Mouse (Mus musculus) midbrain, postnatal 0 days (tissue): ENCODE measurements around the gene Nrtn. TPM values are rescaled to one million over a fixed set of nuclear protein-coding genes. Genes with fewer than 3 reads are reported as not detected.
A peak's percentile ranks its signal among the peaks of the same experiment; 100 is the strongest.

Experiments used
- ATAC-seq: fragments of 200-750 bp; cut with Nextera tagmentation; 2 replicates; pipeline ENCODE4 v1.8.0; 2017; ENCODE audit warnings: moderate number of reproducible peaks, mild to moderate bottlenecking, moderate TSS enrichment, moderate library complexity; ENCODE audit not compliant: low FRiP score
- DNase-seq: peaks from one replicate; pipeline ENCODE4 v3.0.0-alpha.2; 2015; ENCODE audit warnings: low spot score
- H3K27ac ChIP-seq: fragments of 300-500 bp; sonication (generic); 2 replicates; pipeline ENCODE4 v1.5.1; 2014; ENCODE audit warnings: low read depth, mild to moderate bottlenecking, low read length, mixed read lengths
- H3K27me3 ChIP-seq: fragments of 300-500 bp; sonication (generic); 2 replicates; pipeline ENCODE4 v1.6.1; 2014; ENCODE audit warnings: low read length, control low read depth, mixed read lengths; ENCODE audit not compliant: insufficient read depth
- H3K36me3 ChIP-seq: fragments of 300-500 bp; sonication (generic); 2 replicates; pipeline ENCODE4 v1.6.1; 2014; ENCODE audit warnings: low read length, control low read depth, mixed read lengths; ENCODE audit not compliant: insufficient read depth
- H3K4me1 ChIP-seq: fragments of 300-500 bp; sonication (generic); 2 replicates; pipeline ENCODE4 v1.6.1; 2014; ENCODE audit warnings: mild to moderate bottlenecking, control low read depth, antibody characterized with exemption, low read length, mixed read lengths; ENCODE audit not compliant: insufficient read depth
- H3K4me2 ChIP-seq: fragments of 300-500 bp; sonication (generic); 2 replicates; pipeline ENCODE4 v1.6.1; 2014; ENCODE audit warnings: low read depth, mild to moderate bottlenecking, low read length, mixed read lengths; ENCODE audit not compliant: poor library complexity, severe bottlenecking
- H3K4me3 ChIP-seq: fragments of 300-500 bp; sonication (generic); 2 replicates; pipeline ENCODE4 v1.5.1; 2014; ENCODE audit warnings: low read depth, mild to moderate bottlenecking, low read length, moderate library complexity
- H3K9ac ChIP-seq: fragments of 300-500 bp; sonication (generic); replicated peaks from 2 replicates; pipeline ENCODE4 v1.6.1; 2014; ENCODE audit warnings: mild to moderate bottlenecking, low read length, moderate library complexity, mixed read lengths; ENCODE audit not compliant: poor library complexity, severe bottlenecking
- H3K9me3 ChIP-seq: fragments of 300-500 bp; sonication (generic); 2 replicates; pipeline ENCODE4 v1.6.1; 2016; ENCODE audit warnings: low read length, control low read depth
- CTCF ChIP-seq: IDR thresholded peaks from 2 replicates; pipeline ENCODE4 v1.5.1; 2016; ENCODE audit warnings: antibody characterized with exemption, mild to moderate bottlenecking
- WGBS: fragments of 180-500 bp; shearing (Covaris S2); extraction: QIAGEN DNeasy Blood & Tissue Kit; methylation state at CpG from one replicate; pipeline ENCODE4 v1.1.7; 2014; 5-methylcytosine and 5-hydroxymethylcytosine counted together
- polyA plus RNA-seq: library from polyadenylated mRNA; unstranded; fragments of >200 nt; fragmentation: Nextera tagmentation; extraction: Ambion mirVana; gene quantifications from 2 replicates; pipeline ENCODE4 v1.2.1, GENCODE M21; 2015
- total RNA-seq: library from RNA; depleted of rRNA; stranded (reverse); fragments of >200 nt; gene quantifications from 2 replicates; pipeline ENCODE4 v1.2.3, GENCODE M21; 2014; rRNA removed

Gene Nrtn
- total RNA-seq = 12.5 and 13.4 TPM in 2 replicates
- polyA plus RNA-seq = 7.4 and 8.0 TPM in 2 replicates

DNA sequence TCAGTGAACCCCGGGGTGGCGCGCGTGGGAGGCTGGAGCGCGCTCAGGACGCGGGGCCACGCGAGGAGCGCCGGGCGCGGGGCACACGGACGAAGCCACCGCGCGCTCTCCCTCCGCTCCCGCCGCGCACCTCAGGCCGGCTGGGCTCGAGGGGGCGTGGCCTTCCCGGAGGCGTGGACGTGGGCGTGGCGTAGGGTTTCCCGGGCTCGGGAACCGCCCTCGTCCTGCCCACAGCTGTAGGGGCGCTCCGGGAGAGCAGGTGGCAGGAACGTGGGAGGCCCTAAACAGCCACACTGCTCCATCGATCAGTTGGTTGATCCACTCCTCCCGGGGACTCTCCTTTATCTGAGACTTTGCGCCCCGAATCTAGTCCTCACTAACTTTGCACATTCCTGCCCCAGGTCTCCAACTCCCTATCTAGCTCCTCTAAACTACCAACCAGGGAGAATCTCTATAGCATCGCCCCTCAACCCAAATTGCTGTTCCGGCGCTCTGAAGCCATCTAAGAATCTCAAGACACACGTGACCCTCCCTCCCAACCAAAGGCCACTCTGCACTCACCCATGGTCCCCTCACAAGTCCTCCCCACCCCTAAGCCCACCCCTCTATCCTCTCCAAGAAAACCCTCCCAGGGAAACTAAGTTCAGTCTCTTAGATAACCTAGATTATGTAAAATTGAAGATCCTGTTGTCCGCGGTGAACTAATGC lies at the start of gene Nrtn:
Nrtn (minus strand) TSS at position 115 of the 708 bp plus-strand sequence.
- peak; percentile 31 for DNase-seq
- TF ChIP-seq CTCF = no peak

GRCm38 (mm10) chr17:56805784-56806183 lies 48.5 kb upstream of the Nrtn start:
- 73% methylated on average over 1 of the region's 1 CpGs for WGBS
- no peak overlapping the region for H3K4me3 ChIP-seq
- H3K4me2 ChIP-seq = no peak overlapping the region
- H3K27ac ChIP-seq = no peak overlapping the region
- H3K36me3 ChIP-seq = no peaks in the 10 kb centered on the region
- DNase-seq (peak; percentile 36), ATAC-seq (no peak)
- no peaks in the 10 kb centered on the region for H3K27me3 ChIP-seq
- H3K9ac ChIP-seq = no peak overlapping the region
- 0 out of 2 replicates have a peak, but pooled peaks cover 3% of the 10 kb centered on the region for H3K4me1 ChIP-seq
- TF ChIP-seq CTCF = peak; percentile 52
- H3K9me3 ChIP-seq = no peaks in the 10 kb centered on the region

More for the DNA sequence above, at the start of gene Nrtn:
- Histone ChIP-seq H3K4me3 (peak within 1 kb of the TSS; percentile 47), H3K4me1 (peaks cover 11% of the 10 kb centered on the region; the same call in 1 of the 2 replicates), H3K27me3 (peaks cover 53% of the 10 kb centered on the region), H3K9ac (peak within 1 kb of the TSS; percentile 54), H3K4me2 (peak within 1 kb of the TSS; percentile 91), H3K36me3 (no peaks in the 10 kb centered on the region), H3K9me3 (no peaks in the 10 kb centered on the region), H3K27ac (no peak within 1 kb of the TSS)
- no peak for ATAC-seq
- WGBS = under 1% methylated on average over 26 of the region's 48 CpGs

DNA sequence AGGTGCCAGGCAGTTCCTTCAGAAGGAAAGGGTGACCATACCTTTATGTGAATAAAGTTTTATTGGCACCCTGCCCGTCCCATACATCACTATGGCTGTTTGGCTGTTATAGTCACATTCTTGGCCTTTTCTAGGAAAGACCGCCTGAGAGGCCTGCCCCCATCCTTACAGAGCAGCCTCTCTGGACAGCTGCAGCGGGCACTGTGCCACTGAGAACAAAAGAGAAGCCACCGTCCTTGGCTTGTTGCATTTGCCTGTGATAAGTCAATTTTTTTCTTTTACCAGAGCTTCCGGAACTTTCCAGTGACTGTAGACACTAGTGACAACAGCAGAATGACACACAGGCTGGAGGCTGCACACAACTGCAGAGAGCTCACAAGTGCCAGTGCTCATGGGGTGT lies 47.6 kb upstream of the Nrtn start:
- 70% methylated on average over 5 of the region's 5 CpGs for WGBS
- H3K27ac ChIP-seq = no peak overlapping the region
- no peak for TF ChIP-seq CTCF
- H3K9me3 ChIP-seq = no peaks in the 10 kb centered on the region
- H3K4me1 ChIP-seq = 0 out of 2 replicates have a peak, but pooled peaks cover under 1% of the 10 kb centered on the region
- H3K4me2 ChIP-seq = no peak overlapping the region
- ATAC-seq (no peak), DNase-seq (peak; percentile 52)
- no peak overlapping the region for H3K9ac ChIP-seq
- no peak overlapping the region for H3K4me3 ChIP-seq
- H3K27me3 ChIP-seq = no peaks in the 10 kb centered on the region
- H3K36me3 ChIP-seq = no peaks in the 10 kb centered on the region

DNA sequence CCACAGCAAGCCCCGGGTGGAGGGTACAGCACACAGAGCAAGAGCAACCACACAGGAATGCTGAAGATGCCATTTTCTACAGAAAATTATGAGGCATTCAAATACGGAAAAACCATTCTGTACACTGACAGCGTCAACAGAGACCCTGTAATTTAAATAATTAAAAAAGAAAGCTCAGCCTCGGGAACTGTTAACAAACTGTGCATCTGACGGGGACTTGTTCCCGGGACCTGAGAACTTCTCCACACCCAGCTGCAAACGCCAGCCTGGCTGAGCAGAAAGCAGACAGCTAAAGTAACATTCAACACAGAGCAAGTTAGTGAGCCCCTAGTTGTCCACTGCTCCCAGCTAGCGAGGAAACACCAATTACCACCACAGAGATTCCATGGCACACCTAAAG lies 44.7 kb upstream of the Nrtn start:
- Histone ChIP-seq H3K9me3 (no peaks in the 10 kb centered on the region), H3K27ac (no peak overlapping the region), H3K4me2 (no peak overlapping the region), H3K27me3 (no peaks in the 10 kb centered on the region), H3K4me3 (no peak overlapping the region), H3K4me1 (no peaks in the 10 kb centered on the region), H3K9ac (no peak overlapping the region), H3K36me3 (no peaks in the 10 kb centered on the region)
- WGBS = 88% methylated on average over 8 of the region's 8 CpGs
- no peak for ATAC-seq
- no peak for TF ChIP-seq CTCF
- DNase-seq = no peak

- no peak for TF ChIP-seq CTCF
- Histone ChIP-seq H3K36me3 (no peaks in the 10 kb centered on the region), H3K4me2 (no peak overlapping the region), H3K9me3 (no peaks in the 10 kb centered on the region), H3K27me3 (no peaks in the 10 kb centered on the region), H3K27ac (no peak overlapping the region), H3K4me3 (no peak overlapping the region), H3K4me1 (no peaks in the 10 kb centered on the region), H3K9ac (no peak overlapping the region)
- WGBS = 78% methylated on average over 3 of the region's 3 CpGs
- DNase-seq (no peak), ATAC-seq (no peak)
Measured at GRCm38 (mm10) chr17:56799276-56799675, 41.9 kb upstream of the Nrtn start.

DNA sequence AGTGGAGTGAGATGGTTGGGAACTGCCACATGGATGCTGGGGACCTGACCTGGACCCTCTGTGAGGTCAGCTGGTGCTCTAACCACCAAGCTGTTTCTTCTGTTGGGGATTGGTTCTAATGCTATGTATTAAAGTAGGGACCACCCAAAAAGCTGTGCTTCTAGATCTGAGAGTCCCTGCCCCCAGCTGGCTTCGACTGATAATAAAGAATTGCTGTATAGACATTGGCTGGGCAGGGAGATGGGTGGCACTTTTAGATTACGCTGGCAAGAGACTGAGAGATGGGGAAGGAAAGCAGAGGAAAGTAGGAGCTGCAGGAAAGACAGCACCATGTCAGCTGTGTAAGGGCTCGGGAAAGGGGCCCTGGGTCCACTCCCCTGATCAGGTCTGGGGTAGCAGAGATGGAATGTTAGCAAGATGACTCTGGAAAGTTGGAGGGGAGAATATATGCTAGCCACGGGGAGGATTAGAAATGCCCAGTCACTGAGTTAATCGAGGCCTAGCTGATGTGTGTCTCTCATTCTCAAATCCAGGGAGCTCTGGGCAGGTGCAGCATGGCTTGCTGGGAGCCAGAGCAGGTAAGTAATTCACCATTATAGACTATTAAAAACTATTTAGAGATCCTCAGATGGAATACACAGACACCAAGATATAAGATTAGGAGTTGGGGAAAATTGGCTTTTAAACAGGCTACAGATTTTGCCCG lies 36.4 kb upstream of the Nrtn start:
- Histone ChIP-seq H3K9ac (no peak overlapping the region), H3K36me3 (no peaks in the 10 kb centered on the region), H3K27me3 (no peaks in the 10 kb centered on the region), H3K4me1 (no peaks in the 10 kb centered on the region), H3K27ac (no peak overlapping the region), H3K4me3 (no peak overlapping the region), H3K4me2 (no peak overlapping the region), H3K9me3 (no peaks in the 10 kb centered on the region)
- no peak for DNase-seq
- no peak for ATAC-seq
- no peak for TF ChIP-seq CTCF
- WGBS = 72% methylated on average over 6 of the region's 6 CpGs
